Mouse (Mus musculus) C2C12 (cell line): Measurements from ENCODE around the gene C1ql2. TPM values are rescaled to one million over a fixed set of nuclear protein-coding genes. Genes with fewer than 3 reads are reported as not detected.

Experiments used
- H3K27me3 ChIP-seq: one replicate; pipeline ENCODE4 v1.6.1; 2011; ENCODE audit not compliant: control insufficient read depth, insufficient read depth, insufficient read length
- H3K36me3 ChIP-seq: one replicate; pipeline ENCODE4 v1.6.1; 2011; ENCODE audit not compliant: control insufficient read depth, insufficient read depth
- H3K4me3 ChIP-seq: one replicate; pipeline ENCODE4 v1.5.1; 2011; ENCODE audit warnings: mild to moderate bottlenecking, control low read depth; ENCODE audit not compliant: poor library complexity, insufficient read depth, severe bottlenecking
- H3K79me2 ChIP-seq: one replicate; pipeline ENCODE4 v1.6.1; 2011; ENCODE audit not compliant: control insufficient read depth, insufficient read depth
- H3K79me3 ChIP-seq: one replicate; pipeline ENCODE4 v1.6.1; 2011; ENCODE audit warnings: low read depth, control low read depth
- H3ac ChIP-seq: one replicate; pipeline ENCODE3; 2011; ENCODE audit warnings: low read depth; ENCODE audit not compliant: control insufficient read depth, insufficient read length
- CEBPB ChIP-seq: IDR thresholded peaks from one replicate; pipeline ENCODE4 v1.6.1; 2011; ENCODE audit warnings: low read depth, mild to moderate bottlenecking, control low read depth, moderate library complexity
- CTCF ChIP-seq: IDR thresholded peaks from one replicate; pipeline ENCODE4 v1.5.1; 2011; ENCODE audit not compliant: control insufficient read depth, insufficient read depth, insufficient read length
- FOSL1 ChIP-seq: IDR thresholded peaks from one replicate; pipeline ENCODE4 v1.8.0; 2011; ENCODE audit warnings: mild to moderate bottlenecking, low read length; ENCODE audit not compliant: poor library complexity, insufficient read depth, severe bottlenecking
- MAX ChIP-seq: IDR thresholded peaks from one replicate; pipeline ENCODE4 v1.6.1; 2011; ENCODE audit warnings: mild to moderate bottlenecking, control low read depth
- MYOD1 ChIP-seq: IDR thresholded peaks from one replicate; pipeline ENCODE4 v1.6.1; 2011; ENCODE audit warnings: low read depth; ENCODE audit not compliant: control insufficient read depth, insufficient read length
- MYOG ChIP-seq: IDR thresholded peaks from one replicate; pipeline ENCODE4 v1.6.1; 2011; ENCODE audit not compliant: control insufficient read depth, insufficient read length; ENCODE audit errors: extremely low read depth
- USF1 ChIP-seq: IDR thresholded peaks from one replicate; pipeline ENCODE4 v1.6.1; 2011; ENCODE audit warnings: low read depth, mild to moderate bottlenecking, control low read depth, moderate library complexity
- long read RNA-seq, 2 experiments: library from polyadenylated mRNA; unstranded; transcript quantifications; one replicate each; pipeline ENCODE4 v2.0.0; 2019 to 2020
- polyA plus RNA-seq: library from polyadenylated mRNA; unstranded; fragments of >200 nt; fragmentation: generic; extraction: Trizol; gene quantifications from one replicate; pipeline ENCODE4 v1.2.1, GENCODE M21; 2012; ENCODE audit warnings: missing spikeins

The C1ql2 gene
- not detected for polyA plus RNA-seq
- long read RNA-seq, experiment 1: 0 reads
- long read RNA-seq, experiment 2: 0 reads

DNA sequence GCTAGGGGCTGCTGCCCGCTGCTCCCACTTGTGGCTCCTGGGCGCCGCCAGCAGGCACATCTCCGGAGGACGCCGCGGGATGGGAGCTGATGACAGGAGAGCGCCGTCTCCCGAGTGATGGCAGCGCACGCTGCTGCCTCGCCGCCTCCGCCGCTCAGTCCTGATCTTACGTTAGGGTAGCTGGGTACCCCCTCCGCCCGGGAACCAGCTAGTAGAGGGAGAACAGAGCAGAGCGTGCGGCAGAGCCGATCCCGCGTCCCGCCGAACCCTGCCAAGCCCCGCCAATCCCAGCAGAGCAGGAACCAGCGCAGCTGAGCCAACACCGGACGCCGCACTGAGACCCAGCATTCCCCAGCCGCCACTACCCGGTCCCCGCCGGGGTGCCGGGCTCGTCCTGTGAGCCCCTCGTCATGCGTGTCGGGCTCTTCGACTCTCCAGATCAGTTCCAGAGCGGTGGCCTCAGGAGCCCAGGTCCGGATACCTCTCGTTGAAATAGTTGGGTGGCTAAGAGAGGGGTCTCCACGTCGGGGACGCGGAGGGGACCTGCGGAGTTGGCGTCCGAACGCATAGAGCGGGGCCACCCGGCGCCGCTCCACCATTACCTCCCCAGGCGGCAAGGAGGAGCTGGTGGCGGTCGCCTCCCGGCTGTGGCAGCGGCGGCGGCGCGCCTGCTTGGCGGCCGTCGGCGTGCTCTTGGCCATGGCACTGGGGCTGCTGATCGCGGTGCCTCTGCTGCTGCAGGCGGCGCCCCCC, at the start of gene C1ql2:
TSS of gene C1ql2 (plus strand) at position 164 of the 753 bp plus-strand sequence.
- TF ChIP-seq MYOD1 (no peak), MAX (no peak), FOSL1 (no peak), CEBPB (no peak), USF1 (no peak), MYOG (no peak), CTCF (no peak)
- Histone ChIP-seq H3K4me3 (no peak within 1 kb of the TSS), H3K79me2 (no peaks in the 10 kb centered on the region), H3K27me3 (peaks cover 71% of the 10 kb centered on the region), H3K79me3 (no peaks in the 10 kb centered on the region), H3ac (no peak within 1 kb of the TSS), H3K36me3 (no peaks in the 10 kb centered on the region)

DNA sequence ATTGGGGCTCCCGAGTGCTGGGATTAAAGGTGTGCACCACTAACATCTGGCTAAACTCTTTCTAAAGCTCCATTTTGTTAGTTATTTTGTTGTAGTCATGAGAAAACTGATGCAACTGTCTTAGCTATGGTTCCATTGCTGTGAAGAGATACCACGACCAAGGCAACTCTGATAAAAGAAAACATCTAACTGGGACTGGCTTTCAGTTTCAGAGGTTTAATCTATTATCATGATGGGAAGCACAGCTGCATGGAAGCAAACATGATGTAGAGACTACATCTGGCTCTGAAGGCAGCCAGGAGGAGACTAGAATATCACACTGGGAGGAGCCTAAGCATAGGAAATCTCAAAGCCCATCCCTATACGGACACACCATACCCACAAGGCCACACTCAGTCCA, 48.7 kb upstream of the C1ql2 start:
- Histone ChIP-seq H3K4me3 (no peak overlapping the region), H3K79me2 (no peaks in the 10 kb centered on the region), H3K36me3 (no peaks in the 10 kb centered on the region), H3ac (no peak overlapping the region), H3K79me3 (no peaks in the 10 kb centered on the region), H3K27me3 (no peaks in the 10 kb centered on the region)
- no peak for TF ChIP-seq CEBPB
- TF ChIP-seq FOSL1: no peak
- TF ChIP-seq CTCF: no peak
- TF ChIP-seq MYOG: no peak
- TF ChIP-seq MAX: no peak
- no peak for TF ChIP-seq USF1
- no peak for TF ChIP-seq MYOD1

DNA sequence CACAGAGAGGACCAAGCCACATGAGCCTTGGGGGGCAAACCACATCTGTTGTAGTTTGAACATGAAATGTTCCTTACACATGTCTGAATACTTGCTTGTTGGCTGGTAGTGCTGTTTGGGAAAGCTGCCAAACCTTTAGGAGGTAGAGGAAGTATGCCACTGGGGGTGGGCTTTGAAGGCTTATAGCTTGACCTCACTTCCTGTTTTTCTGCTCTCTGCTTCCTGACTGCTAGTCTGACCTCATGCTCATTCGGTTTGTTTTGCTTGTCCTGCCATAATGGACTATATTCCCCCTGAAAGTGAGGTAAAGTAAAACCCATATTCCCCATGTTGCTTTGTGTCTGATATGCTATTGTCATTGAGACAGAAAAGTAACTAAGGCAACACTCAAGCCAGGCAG, 46.6 kb upstream of the C1ql2 start:
- no peaks in the 10 kb centered on the region for H3K27me3 ChIP-seq
- no peaks in the 10 kb centered on the region for H3K36me3 ChIP-seq
- H3K79me3 ChIP-seq: no peaks in the 10 kb centered on the region
- no peak overlapping the region for H3K4me3 ChIP-seq
- TF ChIP-seq MAX (no peak), CEBPB (no peak), MYOD1 (no peak), CTCF (no peak), USF1 (no peak)
- no peak overlapping the region for H3ac ChIP-seq
- no peaks in the 10 kb centered on the region for H3K79me2 ChIP-seq

DNA sequence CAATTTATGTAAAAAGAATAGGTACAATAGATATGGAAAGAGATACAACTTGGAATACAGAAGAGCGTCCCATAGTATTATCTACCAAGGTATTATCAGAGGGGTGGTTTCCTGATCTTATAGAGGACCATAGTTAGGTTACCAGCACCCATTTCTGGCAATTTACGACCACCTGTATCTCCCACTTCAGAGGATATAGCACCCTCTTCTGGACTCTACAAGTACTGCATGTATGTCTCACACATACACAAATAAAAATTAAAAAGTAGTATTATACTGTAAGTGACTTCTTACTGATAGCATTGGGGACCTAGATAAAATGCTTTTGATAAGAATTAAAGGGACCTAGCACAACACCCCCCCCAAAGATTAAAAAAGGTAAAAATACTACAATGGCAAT, 43.4 kb upstream of the C1ql2 start:
- TF ChIP-seq CEBPB (no peak), CTCF (no peak), MYOG (no peak), USF1 (no peak), MYOD1 (no peak), FOSL1 (no peak), MAX (no peak)
- Histone ChIP-seq H3K79me3 (no peaks in the 10 kb centered on the region), H3K36me3 (no peaks in the 10 kb centered on the region), H3ac (no peak overlapping the region), H3K27me3 (no peaks in the 10 kb centered on the region), H3K4me3 (no peak overlapping the region), H3K79me2 (no peaks in the 10 kb centered on the region)

DNA sequence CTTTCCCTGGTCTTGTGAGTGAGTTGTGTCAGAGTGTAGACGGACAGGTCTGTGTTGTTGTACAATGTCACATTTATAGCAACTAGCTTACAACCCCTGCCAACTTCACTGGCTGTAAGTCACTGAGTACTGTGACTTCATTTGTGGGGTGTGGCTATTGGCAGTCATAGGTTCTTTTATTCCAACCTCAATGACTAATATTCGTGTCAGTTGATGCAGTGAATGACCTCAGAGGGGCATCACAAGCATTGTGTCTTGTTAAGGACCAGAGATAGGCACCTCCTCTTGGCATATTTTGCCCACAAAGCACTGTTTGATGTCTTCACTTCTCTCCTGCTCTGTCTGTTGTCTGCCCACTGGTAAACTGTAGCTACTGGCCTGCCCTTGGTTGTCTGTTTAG, 34.6 kb upstream of the C1ql2 start:
- Histone ChIP-seq H3K36me3 (no peaks in the 10 kb centered on the region), H3ac (no peak overlapping the region), H3K4me3 (no peak overlapping the region), H3K79me2 (no peaks in the 10 kb centered on the region), H3K27me3 (peaks cover 5% of the 10 kb centered on the region), H3K79me3 (no peaks in the 10 kb centered on the region)
- TF ChIP-seq USF1: no peak
- TF ChIP-seq CTCF: no peak
- no peak for TF ChIP-seq MAX
- TF ChIP-seq FOSL1: no peak
- TF ChIP-seq CEBPB: no peak
- no peak for TF ChIP-seq MYOG
- TF ChIP-seq MYOD1: no peak

DNA sequence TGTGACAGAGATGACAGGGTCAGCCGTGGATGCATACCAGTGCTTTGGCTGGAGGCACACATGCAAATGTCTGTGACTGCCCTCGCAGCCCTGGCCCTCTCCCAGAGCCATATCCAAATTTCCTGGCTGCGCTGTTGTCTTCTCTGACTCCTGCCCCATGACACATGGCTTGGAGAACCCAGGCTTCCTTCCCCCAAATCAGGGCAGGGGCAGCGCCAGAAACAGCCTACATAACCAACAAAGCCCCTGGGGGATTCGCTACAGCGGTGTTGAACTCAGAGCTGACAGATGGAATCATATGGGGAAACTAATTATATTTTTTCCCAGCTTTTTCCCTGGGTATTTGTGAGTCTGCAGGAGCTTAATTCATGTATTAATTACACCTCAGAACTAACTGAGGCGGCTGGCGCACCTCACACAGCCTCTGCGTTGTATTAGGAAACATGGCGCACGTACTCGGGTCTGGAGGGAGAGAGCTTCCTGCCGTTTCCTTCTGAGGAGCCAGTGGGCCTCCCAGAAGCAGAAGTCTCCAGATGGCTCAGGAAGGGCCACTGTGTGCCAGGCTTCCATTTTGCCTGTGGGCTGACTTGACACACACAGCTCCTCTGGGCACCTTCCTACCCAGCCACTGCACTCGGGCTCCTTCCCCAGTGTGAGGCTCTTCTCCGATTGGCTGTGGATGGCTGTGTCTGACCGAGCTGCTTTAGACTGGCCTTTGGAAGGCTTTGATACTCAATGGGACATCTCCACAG, 18.9 kb upstream of the C1ql2 start:
- H3K79me2 ChIP-seq: no peaks in the 10 kb centered on the region

More for the DNA sequence above, 18.9 kb upstream of the C1ql2 start:
- Histone ChIP-seq H3K27me3 (peaks cover 17% of the 10 kb centered on the region), H3K79me3 (no peaks in the 10 kb centered on the region), H3K4me3 (no peak overlapping the region), H3K36me3 (no peaks in the 10 kb centered on the region), H3ac (no peak overlapping the region)
- TF ChIP-seq USF1 (no peak), CEBPB (no peak), MAX (no peak), MYOG (no peak), FOSL1 (no peak), CTCF (no peak)
